Mouse (Mus musculus): ENCODE measurements at regions not wholly inside any gene's neighbourhood (a gene's known extent, or its start where the extent isn't known, plus 50 kb on each side); places are given as distances from the start of the nearest gene placed in this dataset.

GRCm38 (mm10) chr3:34765151-34765550 is 114.9 kb downstream of the Sox2 start:
- no peak for DNase-seq

GRCm38 (mm10) chr3:34769818-34770217 is 119.6 kb downstream of the Sox2 start:
- DNase-seq: no peak

GRCm38 (mm10) chr3:34770271-34770670 is 120.1 kb downstream of the Sox2 start:
- DNase-seq: no peak

GRCm38 (mm10) chr3:34772035-34772434 is 121.8 kb downstream of the Sox2 start:
- no peak for DNase-seq

GRCm38 (mm10) chr3:34773678-34774425 is 123.6 kb downstream of the Sox2 start:
- no peak for DNase-seq

GRCm38 (mm10) chr3:34781770-34782169 is 131.6 kb downstream of the Sox2 start:
- DNase-seq: no peak

- no peak for DNase-seq
Observed at GRCm38 (mm10) chr3:34783398-34783797, 133.2 kb downstream of the Sox2 start.

GRCm38 (mm10) chr3:34787211-34787610 is 137.0 kb downstream of the Sox2 start:
- no peak for DNase-seq

GRCm38 (mm10) chr3:34795103-34795983 is 145.1 kb downstream of the Sox2 start:
- no peak for DNase-seq

- DNase-seq: no peak
Observed at GRCm38 (mm10) chr3:34795984-34796266, 145.7 kb downstream of the Sox2 start.

- no peak for DNase-seq
Observed at GRCm38 (mm10) chr3:34808833-34809232, 158.6 kb downstream of the Sox2 start.

- no peak for DNase-seq
Observed at GRCm38 (mm10) chr3:34811753-34812152, 161.5 kb downstream of the Sox2 start.

GRCm38 (mm10) chr3:34813046-34813625 is 162.9 kb downstream of the Sox2 start:
- no peak for DNase-seq

- DNase-seq: no peak
Observed at GRCm38 (mm10) chr3:34825036-34825435, 174.8 kb downstream of the Sox2 start.

GRCm38 (mm10) chr3:34826396-34826795 is 176.2 kb downstream of the Sox2 start:
- DNase-seq: no peak

- no peak for DNase-seq
Observed at GRCm38 (mm10) chr3:34828453-34829206, 178.4 kb downstream of the Sox2 start.

GRCm38 (mm10) chr3:34836741-34837267 is 186.6 kb downstream of the Sox2 start:
- DNase-seq: no peak

- DNase-seq: no peak
Observed at GRCm38 (mm10) chr3:34837644-34838332, 187.6 kb downstream of the Sox2 start.

- no peak for DNase-seq
Observed at GRCm38 (mm10) chr3:34860877-34861649, 210.9 kb downstream of the Sox2 start.

GRCm38 (mm10) chr3:34868698-34869409 is 218.6 kb downstream of the Sox2 start:
- DNase-seq: no peak

GRCm38 (mm10) chr3:34869911-34870310 is 219.7 kb downstream of the Sox2 start:
- DNase-seq: no peak
